Mouse (Mus musculus): ENCODE data around the gene Padi4. TPM values are rescaled to one million over a fixed set of nuclear protein-coding genes. Genes with fewer than 3 reads are reported as not detected.

The Padi4 gene
- total RNA-seq, 2 experiments from 2014 or later, result not detected

DNA sequence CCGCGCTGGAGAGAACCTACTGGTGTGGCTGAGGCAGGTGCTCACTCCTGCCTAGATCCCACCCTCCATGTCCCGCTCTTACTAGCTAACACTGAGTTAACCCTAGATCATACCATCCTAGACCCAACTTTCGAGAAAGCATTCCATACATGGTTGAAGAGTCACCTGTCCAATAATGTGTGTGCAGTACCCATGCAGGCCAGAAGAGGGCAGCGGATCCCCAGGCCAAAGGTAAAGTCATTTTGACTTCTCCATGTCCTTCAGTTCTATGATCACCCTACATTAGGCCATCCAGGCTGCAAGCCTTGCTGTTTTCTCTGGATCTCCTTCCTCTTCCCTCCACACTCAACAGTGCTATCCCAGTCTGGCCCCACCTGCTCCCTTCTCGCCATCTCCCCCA lies 14.9 kb upstream of the Padi4 start:
- peak in 1 of 2 experiments; percentile 47 for DNase-seq (ENCODE audit: low spot score in 2 of 2)

DNA sequence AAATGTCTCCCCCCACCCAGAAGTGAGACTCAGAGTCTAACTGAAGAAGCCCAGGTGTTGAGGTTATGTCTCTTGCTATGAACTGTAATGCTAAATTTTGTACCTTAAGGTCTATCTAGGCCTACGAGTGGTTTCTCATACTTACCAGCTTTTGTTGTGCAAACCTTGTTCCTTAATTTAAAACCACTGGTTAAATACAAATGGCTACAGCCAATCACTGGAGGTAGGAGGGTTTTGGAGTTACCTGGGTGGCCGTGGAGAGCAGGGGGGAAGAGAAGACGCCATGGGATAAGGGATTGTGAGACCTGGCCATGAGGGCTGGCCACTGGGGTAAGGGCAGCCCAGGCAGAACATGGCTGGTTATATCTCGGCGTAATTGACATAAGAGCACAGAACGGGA lies 14.2 kb upstream of the Padi4 start:
- DNase-seq (ENCODE audit: low spot score in 2 of 2), result no peak

DNA sequence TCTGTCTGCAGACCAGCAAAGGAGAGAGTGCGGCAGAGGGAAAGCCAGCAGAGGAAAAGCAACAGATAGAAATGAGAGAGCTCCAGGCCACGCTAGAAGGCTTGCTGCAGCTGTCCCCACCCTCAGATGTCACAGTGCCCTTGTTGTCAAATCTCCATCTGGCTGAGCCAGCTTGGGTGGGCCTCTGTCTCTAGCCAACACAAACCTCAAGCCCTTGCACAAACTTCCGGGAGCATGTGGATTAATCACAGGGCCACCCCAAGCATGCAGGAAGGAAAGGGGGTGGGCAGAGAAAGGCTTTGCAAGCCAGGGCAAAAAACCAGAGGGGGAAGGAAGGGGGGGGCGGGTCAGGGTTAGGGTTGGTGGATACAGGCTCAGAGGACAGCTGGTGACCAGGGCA lies 13.4 kb upstream of the Padi4 start:
- no peak for DNase-seq (ENCODE audit: low spot score in 2 of 2)

DNA sequence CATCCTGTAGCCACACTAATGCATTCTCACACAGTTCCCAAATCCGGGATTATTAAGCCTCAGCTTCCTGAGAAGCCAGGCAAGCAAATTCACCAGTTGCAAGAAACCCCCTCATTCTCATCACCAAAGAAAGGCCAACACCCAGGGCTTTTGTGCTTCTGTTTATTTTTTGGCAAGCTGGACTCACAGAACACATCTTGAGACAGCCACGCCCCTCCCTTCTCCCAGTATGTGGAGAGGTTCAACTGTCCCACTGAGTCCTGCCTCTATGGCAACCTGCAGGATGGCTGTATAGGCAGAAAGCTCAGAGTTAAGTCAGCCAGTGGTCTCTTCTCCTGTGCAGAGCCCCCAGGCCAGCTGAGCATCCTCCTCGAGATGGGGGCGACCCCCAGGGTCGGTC lies 11.2 kb upstream of the Padi4 start:
- no peak for DNase-seq (ENCODE audit: low spot score in 2 of 2)

DNA sequence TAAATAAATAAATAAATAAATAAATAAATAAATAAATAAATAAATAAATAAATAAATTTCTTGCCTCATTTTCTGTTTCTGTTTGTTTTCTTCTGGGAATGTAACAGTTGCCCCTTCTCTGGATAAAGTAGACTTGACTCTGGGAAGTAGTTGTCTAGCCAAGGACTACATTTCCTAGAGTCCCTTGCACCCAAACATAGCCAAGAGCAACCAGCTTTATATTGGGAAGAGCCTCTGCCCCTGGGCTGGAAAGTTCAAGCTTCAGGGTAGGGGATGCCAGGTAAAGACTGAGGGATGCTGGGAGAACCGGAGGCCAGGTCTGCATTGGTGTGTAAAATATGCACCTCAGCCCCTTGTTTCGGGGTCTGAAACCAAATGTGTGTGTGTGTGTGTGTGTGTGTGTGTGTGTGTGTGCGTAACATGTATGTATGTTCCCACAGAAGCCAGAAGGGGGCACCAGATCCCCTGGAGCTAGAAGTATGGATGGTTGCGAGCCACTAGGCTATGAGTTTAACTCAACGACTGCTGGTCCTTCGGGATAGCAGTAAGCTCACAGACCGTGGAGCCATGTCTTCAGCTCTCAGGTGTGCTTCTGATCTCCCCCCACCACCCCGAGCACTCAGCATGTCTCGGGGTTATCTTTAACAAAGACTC lies 10.4 kb upstream of the Padi4 start:
- no peak for DNase-seq (ENCODE audit: low spot score in 2 of 2)

DNA sequence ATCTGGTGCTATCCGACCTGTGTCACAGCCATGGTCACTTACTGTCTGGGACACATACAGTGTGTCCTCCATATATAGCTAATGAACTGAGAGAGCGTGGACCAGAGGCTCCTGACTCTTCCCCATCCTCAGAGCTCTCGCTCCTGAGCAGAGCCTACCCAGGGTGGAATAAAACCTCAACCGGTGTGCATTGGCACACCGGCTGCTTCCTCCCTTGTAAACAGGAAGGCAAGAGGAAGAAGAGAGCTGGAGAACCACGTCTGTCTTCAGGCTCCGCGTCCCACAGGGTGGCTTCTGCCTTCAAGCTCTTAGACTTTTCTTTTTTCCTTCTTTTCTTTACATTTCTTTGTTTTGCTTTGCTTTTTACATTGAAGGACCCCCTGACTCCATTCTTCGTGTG lies 8.8 kb upstream of the Padi4 start:
- DNase-seq (ENCODE audit: low spot score in 2 of 2), result no peak

DNA sequence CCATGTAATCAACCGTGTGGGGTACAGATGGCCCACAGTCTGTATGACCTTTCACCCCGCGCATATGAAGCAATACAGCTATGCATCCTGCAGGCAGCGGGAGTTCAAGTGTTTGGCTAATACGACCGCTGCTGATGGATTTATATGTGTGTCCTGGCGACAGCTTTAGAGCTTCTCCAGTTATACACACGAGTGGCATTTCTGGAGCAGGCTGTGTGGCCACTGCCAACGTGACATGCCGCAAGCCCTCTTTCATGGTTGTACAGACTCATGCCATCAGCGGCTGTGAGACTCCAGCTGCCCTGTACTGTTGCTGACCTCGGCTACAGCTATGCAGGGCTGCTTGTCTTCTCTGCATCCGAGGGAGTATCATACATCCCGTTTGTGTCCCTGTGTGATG lies 6.5 kb upstream of the Padi4 start:
- DNase-seq (ENCODE audit: low spot score in 2 of 2), result no peak

DNA sequence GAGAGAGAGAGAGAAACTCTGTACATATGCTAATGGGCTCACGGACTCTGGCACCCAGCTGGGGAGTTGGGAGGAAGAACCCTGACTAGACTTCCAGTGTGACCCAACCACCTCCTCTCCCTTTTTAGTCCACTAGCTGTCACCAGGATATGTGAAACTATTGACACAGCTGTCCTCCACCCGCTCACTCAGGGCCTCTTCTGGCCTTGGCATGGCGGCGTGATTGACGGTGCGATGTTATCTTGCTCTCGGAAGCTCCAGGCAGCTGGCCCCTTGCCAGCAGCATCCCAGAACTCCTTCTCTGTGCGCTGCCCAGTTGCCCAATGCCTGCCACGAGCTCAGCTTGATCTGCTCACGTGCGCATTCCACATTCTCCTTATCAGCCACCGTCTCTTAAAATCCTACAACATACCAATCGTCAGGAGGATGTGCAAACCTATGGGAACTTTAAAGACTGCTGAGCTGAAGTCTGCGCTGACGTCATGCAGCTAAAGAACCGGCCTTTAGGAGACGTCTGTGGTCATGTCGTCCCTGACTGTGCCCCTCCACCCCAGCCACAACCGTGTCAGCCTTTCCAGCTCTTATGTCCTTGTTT lies 5.9 kb upstream of the Padi4 start:
- no peak for DNase-seq (ENCODE audit: low spot score in 2 of 2)

DNA sequence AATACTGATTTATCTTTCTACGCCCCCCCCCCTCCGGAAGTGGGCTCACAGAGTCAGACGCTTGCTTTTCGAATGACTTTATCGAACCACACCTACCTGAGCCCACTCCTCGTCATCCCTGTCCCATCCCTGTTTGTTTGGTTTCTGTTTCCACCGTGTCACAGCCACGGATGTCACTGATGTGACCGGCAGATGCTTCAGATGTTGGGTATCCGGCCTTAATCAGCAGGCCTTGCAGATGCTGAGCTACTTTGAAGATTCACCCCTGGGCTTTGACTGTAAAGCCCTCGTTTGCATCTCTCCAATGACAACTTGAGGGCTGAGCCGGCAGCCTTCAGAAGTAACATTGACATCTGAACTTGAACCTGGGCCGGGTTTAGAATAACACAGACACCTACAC lies 2.6 kb upstream of the Padi4 start:
- no peak for DNase-seq (ENCODE audit: low spot score in 2 of 2)

DNA sequence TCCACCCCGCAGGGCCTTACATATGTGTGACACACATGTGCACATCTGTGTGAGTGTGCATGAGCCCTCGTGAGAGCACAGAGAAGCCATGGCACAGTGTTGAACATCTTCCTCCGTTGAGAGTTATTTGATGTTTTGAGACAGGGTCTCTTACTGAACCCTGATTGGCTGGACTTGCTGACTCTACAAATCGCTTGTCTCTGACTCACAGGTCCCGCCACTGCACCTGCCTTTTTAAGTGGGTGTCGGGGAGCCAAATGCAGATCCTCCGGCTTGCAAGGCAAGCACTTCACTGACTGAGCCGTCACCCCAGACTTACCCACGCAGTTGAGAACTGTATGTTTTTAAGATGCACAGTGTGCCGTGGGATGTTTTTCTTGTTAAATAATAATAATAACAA lies 1.8 kb upstream of the Padi4 start:
- DNase-seq (ENCODE audit: low spot score in 2 of 2), result no peak

DNA sequence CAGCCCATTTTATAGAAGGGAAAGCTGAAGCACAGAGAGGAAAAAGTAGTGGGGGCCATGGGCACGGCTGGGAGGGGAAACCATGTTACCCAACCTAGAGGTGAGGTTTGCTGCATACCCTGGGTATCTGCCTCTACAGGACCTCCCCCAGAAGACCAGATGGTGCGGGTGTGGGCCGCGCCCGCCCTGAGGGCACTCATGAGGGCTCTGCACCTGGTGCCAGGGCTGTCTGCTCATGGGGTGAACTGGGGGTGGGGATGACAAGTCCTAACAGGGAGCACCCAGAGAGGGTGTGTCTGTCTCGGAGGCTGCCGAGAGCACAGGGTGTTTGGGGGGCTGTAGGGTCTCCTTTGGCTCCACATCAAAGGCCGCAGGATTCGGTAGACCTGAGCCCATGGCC lies 857 bp upstream of the Padi4 start:
- DNase-seq (ENCODE audit: low spot score in 2 of 2), result no peak

DNA sequence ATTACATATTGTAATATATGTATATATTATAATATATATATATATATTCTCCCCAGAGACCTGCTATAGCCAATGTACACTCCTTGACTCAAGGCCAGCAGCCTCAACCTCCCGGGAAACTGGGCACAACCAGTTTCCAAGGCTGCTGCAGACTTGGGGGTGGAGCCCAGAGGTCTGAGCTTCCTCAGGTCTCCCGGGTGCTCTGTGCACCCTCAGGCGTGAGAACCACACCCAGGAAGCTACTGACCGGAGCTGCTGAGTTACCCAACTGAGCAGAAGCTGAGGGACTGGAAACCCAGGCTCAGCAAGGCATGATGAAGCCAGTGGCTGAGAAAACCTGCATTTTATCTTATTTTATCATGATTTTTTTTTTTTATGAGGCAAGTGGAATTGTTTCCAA lies 2.9 kb downstream of the Padi4 start:
- no peak for DNase-seq (ENCODE audit: low spot score in 2 of 2)

DNA sequence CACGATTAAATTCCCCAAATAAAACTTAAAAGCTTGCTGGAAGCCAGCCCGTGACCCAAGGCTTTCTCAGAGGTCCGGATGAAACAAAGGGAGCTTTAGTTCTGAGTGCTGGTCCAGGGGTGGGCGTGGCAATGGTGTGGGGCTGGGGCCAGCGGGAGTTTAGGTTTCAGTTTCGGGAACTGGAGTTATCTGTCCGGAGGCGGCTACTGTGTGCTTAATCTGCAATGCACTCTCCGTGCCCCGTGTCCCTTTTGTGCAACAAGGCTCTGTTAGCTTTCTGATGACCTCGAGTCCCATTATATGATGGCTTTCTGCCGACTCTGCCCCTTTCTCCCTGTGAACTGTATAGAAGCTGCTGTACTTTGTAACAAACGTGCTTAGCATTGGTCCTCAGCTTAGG lies 3.6 kb downstream of the Padi4 start:
- DNase-seq (ENCODE audit: low spot score in 2 of 2), result no peak

DNA sequence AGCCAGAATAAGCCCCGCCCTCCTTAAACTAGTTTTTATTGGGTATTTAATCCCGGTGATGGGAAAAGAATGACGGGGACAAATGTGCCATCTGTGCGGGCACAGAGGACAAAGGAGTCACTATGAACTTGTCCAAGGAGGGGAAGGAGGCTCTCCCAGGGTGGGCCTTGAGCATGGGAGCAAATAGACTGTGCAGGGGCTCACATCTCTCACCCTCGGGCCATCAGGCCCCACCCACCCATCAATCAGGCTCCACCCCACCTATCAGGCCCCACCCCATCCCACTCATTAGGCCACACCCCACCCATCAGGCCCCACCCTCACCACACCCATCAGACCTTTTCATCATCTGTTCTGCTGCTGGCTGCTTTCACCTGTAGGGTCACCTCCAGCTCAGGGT lies 5.1 kb downstream of the Padi4 start:
- DNase-seq (ENCODE audit: low spot score in 2 of 2), result no peak

DNA sequence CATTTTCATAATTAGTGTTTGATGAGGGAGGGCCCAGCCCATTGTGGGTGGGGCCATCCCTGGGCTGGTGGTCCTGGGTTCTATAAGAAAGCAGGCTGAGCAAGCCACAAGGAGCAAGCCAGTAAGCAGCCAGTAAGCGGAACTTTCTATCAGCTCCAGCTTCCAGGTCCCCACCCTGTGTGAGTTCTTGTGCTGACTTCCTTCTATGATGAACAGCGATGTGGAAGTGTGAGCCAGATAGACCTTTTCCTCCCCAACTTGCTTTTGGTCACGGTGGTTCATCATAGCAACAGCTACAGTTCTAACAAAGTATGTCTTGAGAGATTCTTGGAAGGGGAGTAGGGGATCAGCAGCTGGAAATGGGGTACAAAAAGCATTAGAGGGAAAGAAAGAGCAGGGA lies 8.1 kb downstream of the Padi4 start:
- no peak for DNase-seq (ENCODE audit: low spot score in 2 of 2)

DNA sequence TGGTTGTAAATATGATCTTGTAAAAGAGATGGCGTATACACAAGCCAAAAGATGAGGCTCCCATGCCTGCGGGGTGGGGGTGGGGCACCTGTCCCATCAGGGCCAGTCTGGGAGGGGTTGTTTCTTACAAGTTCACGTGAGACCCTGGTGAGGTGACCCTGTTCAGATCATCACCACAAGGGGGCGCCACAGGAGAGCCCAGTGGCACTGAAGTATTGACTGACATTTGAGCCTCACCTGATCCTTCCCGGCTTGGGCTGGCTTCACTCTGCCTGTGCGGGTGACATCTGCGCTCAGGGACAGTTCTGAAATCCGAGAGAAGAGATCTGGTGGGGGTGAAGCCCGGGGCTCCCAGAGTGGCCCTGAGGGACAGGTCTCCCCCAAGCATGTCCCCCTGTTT lies 10.9 kb downstream of the Padi4 start:
- peak in 1 of 2 experiments; percentile 16 for DNase-seq (ENCODE audit: low spot score in 2 of 2)

DNA sequence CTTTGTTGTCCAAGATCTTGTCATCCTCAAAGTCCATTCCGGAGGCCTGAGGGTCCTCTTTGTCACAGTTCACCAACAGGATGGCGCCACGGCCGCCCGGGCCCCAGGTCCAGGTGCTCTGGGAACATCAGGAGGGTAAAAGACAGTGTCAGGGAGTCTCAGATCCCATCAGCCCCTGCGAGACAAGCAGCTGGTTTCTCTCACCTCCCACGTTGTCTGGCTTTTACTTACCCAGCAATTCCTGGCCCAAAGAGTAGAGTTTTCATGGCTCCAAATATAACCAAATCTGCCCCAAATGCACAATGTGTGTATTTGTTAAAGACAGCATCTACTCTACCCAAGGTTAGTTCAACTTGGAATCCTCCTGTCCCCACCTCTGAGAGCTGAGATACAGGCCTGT lies 12.4 kb downstream of the Padi4 start:
- DNase-seq (ENCODE audit: low spot score in 2 of 2), result no peak

DNA sequence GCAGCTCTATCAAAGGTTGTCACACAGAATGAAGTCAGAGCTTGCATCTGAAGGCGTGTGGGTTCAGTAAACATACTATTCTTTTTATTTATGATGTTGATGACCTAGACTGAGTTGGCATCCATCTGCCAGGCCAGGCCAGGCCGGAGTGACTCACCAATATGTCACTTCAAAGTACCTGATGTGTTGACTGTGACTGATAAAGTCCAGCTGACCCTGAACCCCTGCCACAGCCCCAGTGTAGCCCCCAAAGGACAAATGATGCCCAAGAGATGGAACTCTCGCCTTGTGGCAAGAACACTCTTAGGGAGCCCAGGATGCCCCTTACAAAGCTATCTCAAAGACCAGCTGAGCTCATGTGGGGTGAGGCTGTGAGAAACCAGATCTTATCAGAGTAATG lies 18.2 kb downstream of the Padi4 start:
- no peak for DNase-seq (ENCODE audit: low spot score in 2 of 2)

DNA sequence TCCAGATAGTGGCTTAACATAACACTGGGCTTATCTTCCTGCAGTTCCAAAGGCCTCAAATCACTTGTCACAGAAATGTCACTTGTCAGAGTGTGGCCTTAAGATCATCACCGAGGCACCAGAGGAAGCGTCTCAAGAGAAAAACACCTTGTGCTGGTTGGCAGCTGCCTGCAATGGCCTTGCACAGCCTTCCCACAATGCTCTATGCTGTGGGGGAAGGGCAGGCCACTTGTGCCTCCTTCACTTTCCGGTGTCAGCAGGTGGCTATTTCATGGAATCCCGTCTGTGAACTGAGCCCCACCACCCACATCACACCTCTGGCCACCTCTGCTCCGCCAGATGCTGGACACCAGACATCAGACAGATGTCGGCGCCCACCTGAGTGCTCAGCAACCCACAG lies 20.7 kb downstream of the Padi4 start:
- no peak for DNase-seq (ENCODE audit: low spot score in 2 of 2)

DNA sequence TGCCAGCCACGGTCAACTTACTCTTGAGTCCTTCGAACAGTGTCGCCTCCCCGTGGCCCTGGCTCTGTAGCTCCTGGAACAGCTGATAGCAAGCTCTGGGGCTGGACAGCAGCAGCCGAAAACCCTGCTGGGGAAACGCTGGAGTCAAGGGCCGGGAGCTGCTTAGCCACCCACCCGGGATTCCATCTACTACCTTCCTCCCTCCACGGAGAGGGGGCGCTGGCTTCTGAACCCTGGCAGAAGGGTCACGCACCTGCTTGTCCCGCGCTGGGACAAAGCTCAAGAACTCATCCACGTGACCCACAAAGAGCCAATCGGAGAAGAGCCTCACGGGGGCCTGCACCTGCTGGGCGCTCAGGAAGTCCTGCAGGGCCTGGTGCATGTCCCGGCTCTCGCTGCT lies 23.7 kb downstream of the Padi4 start:
- DNase-seq (ENCODE audit: low spot score in 2 of 2), result no peak

DNA sequence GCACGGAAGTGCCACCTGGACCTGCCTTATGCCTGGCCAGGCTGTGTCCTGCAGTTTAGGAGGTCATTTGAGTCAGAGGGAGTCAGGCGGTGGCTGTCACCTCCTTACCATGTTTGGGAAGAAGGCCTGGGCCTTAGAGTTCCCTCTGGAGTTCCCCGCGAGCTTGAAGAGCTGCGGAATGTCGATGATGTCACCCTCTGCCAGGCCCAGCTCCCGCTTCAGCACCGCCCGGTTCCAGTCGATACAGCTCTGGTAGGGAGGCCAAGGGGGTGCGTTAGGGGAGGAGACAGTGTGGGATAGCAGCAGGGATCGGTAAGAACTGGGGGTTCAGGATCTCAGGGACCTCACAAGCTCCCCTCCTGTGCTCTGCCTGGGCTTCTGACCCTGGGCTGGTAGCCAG lies 26.1 kb downstream of the Padi4 start:
- DNase-seq (ENCODE audit: low spot score in 2 of 2), result no peak

DNA sequence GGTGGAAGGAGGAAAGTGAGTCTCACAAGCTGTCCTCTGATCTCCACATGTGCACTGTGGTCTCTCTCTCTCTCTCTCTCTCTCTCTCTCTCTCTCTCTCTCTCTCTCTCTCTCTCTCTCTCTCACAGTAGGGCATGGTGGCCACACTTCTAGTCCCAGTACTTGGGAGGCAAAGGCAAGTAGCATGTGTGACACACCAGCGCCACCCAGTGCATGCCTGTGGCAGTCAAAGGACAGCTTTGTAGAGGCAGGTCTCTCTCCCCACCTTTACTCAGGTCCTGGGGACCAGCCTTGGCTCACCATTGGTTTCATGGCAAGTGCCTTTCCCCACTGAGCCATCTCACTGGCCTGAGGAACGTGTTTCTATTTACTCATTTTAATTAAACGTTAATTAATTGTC lies 29.4 kb downstream of the Padi4 start:
- DNase-seq (ENCODE audit: low spot score in 2 of 2), result peak; percentile 41 to 69

DNA sequence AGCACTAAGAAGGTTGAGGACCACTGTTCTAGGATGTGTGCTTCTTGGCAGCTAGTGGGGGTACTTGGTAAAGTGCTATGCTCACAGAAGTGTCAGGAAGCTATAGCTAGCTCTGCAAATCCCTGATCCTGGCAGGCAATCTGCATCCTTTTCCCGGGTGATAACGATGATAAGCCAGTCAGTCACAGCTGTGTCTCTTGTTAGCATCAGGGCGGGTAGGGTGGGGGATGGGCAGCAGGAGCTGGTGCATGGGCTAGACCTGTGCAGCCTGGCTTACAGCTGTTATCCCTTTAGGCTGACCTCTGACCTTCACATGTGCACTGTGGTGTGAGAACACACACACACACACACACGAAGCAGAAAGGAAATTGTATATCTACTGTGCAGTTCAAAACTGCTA lies 30.9 kb downstream of the Padi4 start:
- no peak for DNase-seq (ENCODE audit: low spot score in 2 of 2)

DNA sequence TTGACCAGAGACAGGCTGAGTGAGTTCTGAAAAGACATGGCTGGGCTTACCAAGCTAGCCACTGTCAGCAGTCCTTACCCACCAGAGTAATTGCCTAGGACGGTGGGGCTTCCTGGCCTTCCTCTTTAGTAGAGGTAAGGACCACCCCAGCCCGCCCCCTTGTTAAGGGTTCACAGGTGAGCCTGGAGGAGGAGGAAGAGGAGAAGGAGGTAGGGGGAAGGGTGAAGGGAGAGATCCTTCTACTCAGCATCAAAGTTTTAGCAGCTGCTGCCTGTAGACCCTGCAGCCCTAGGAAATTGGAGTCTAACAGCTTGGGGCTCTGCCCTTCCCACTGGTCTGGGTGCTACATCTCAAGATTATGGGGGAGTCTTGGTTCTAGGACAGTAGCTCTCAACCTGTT lies 31.5 kb downstream of the Padi4 start, which contains the start of gene Padi6:
Gene Padi6 (minus strand): TSS at position 101 of the 400 bp plus-strand sequence.
- no peak for DNase-seq (ENCODE audit: low spot score in 2 of 2)

All from layer of hippocampus, adult 18-20 months (tissue).